Mouse (Mus musculus): Measurements from ENCODE around the gene Erich4. TPM values are rescaled to one million over a fixed set of nuclear protein-coding genes. Genes with fewer than 3 reads are reported as not detected.

The Erich4 gene
- polyA plus RNA-seq, 1 experiment, result not detected

DNA sequence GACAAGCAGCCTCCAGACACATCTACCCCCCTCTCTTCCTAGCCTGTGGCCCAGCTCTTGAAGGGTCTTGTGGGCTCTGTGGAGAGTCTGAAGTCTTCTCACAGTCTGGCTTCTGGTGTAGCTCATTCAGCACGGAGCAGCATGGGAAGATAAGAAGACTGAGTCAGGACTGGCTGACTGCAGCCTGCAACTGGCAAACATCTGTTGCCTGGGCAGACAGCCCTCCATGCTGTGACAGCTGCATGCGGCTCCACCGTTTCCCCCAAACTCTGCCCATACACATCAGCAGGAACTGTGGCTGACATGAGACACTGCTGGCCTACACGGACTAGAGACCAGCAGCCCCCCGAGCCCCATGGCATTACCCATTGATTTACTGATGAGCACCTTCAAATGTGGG lies 9.2 kb upstream of the Erich4 start:
- Histone ChIP-seq H3K36me3 (ENCODE audit: control insufficient read depth, insufficient read depth, low read length) (no peaks in the 10 kb centered on the region), H3K4me1 (replicated peaks; ENCODE audit: control insufficient read depth, insufficient read depth, low read length) (peaks cover 27% of the 10 kb centered on the region), H3K27ac (ENCODE audit: control insufficient read depth, insufficient read depth, low read length) (no peak overlapping the region), H3K4me3 (ENCODE audit: control insufficient read depth, insufficient read depth, low read length) (no peak overlapping the region), H3K27me3 (ENCODE audit: control insufficient read depth, insufficient read depth, low read length) (no peaks in the 10 kb centered on the region)
- no peak for DNase-seq
- WGBS, result 84% methylated on average over 5 of the region's 5 CpGs
- no peak for TF ChIP-seq POLR2A (IDR thresholded peaks at IDR 0.05; ENCODE audit: control insufficient read depth, extremely low read depth, insufficient read depth, low read length, poor library complexity)

DNA sequence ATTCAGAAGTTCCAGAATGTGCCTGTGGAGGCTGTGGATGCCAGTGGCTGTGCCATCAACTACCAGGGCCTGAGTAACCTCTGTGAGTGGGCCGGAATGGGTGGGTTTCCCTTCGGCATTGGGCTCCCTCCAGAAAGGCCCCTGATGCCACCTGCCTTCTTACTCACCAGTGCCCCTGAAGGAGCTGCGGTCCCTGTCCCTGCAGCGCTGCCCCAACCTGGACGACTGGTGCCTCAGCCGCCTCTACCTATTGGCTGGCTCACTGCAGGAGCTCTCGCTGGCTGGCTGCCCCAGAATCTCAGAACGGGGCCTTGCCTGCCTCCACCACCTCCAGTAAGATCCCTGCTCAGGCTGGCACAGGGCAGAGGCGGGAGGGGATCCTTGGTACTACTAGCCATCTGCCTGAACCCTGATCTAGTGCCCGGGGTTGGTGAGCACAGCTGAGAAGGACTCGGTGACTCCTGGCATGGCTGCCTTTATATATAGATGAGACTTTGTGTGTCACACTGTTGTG lies 8.2 kb upstream of the Erich4 start:
- Histone ChIP-seq H3K27ac (ENCODE audit: control insufficient read depth, insufficient read depth, low read length) (no peak overlapping the region), H3K4me3 (ENCODE audit: control insufficient read depth, insufficient read depth, low read length) (no peak overlapping the region), H3K36me3 (ENCODE audit: control insufficient read depth, insufficient read depth, low read length) (no peaks in the 10 kb centered on the region), H3K4me1 (replicated peaks; ENCODE audit: control insufficient read depth, insufficient read depth, low read length) (peaks cover 22% of the 10 kb centered on the region), H3K27me3 (ENCODE audit: control insufficient read depth, insufficient read depth, low read length) (no peaks in the 10 kb centered on the region)
- no peak for TF ChIP-seq CTCF (IDR thresholded peaks at IDR 0.05; ENCODE audit: borderline replicate concordance, control insufficient read depth, extremely low read depth, insufficient read depth, low read length, poor library complexity)
- TF ChIP-seq POLR2A (IDR thresholded peaks at IDR 0.05; ENCODE audit: control insufficient read depth, extremely low read depth, insufficient read depth, low read length, poor library complexity), result no peak
- no peak for DNase-seq
- 98% methylated on average over 11 of the region's 11 CpGs for WGBS

DNA sequence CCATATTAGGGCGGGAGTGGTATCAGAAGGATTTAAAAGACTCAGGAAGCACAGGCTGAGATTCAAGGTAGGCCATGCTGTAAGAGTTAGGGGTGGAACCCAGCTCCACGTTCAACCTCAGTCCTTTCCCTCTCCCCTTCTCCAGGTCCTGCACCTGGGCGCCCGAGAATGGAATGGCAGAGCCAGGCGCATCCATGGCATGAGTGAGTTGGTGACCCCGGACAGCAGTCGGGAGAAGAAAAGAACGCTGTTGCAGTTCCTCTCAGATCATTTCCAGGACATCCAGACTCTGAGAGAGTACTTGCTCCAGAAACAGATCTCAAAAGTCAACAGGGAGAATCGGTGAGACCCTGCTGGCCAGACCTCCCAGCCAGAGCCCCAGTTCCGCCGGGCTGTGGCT lies 5.1 kb upstream of the Erich4 start:
- 95% methylated on average over 11 of the region's 11 CpGs for WGBS
- Histone ChIP-seq H3K27me3 (ENCODE audit: control insufficient read depth, insufficient read depth, low read length) (no peaks in the 10 kb centered on the region), H3K36me3 (ENCODE audit: control insufficient read depth, insufficient read depth, low read length) (no peaks in the 10 kb centered on the region), H3K4me1 (replicated peaks; ENCODE audit: control insufficient read depth, insufficient read depth, low read length) (peaks cover 2% of the 10 kb centered on the region; the same call in 1 of the 2 replicates), H3K4me3 (ENCODE audit: control insufficient read depth, insufficient read depth, low read length) (no peak overlapping the region), H3K27ac (ENCODE audit: control insufficient read depth, insufficient read depth, low read length) (no peak overlapping the region)
- TF ChIP-seq POLR2A (IDR thresholded peaks at IDR 0.05; ENCODE audit: control insufficient read depth, extremely low read depth, insufficient read depth, low read length, poor library complexity) (no peak), CTCF (IDR thresholded peaks at IDR 0.05; ENCODE audit: borderline replicate concordance, control insufficient read depth, extremely low read depth, insufficient read depth, low read length, poor library complexity) (no peak)
- no peak for DNase-seq

DNA sequence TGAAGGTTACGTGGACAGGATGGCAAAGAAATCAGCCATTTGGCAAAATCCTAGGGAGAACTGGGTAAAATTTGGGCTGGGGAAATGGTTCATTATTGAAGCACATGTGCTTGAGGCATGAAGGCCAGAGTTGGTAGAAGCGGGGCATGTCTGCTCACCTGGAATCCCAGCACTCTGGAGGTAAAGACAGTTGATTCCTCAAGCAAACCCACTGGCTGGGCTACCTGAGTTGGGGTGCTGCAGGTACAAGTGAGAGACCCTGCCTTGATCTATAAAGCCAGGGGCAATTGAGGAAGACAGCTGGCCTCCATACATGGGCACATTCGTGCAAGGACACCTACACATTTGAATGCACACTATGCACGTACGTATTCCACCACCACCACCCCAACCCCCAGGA lies 4.4 kb upstream of the Erich4 start:
- 96% methylated on average over 5 of the region's 5 CpGs for WGBS
- no peak overlapping the region for H3K4me3 ChIP-seq (ENCODE audit: control insufficient read depth, insufficient read depth, low read length)
- no peaks in the 10 kb centered on the region for H3K36me3 ChIP-seq (ENCODE audit: control insufficient read depth, insufficient read depth, low read length)
- no peak for TF ChIP-seq CTCF (IDR thresholded peaks at IDR 0.05; ENCODE audit: borderline replicate concordance, control insufficient read depth, extremely low read depth, insufficient read depth, low read length, poor library complexity)
- no peak for TF ChIP-seq POLR2A (IDR thresholded peaks at IDR 0.05; ENCODE audit: control insufficient read depth, extremely low read depth, insufficient read depth, low read length, poor library complexity)
- DNase-seq, result no peak
- peaks cover 2% of the 10 kb centered on the region; the same call in 1 of the 2 replicates for H3K4me1 ChIP-seq (replicated peaks; ENCODE audit: control insufficient read depth, insufficient read depth, low read length)
- H3K27me3 ChIP-seq (ENCODE audit: control insufficient read depth, insufficient read depth, low read length), result no peaks in the 10 kb centered on the region
- no peak overlapping the region for H3K27ac ChIP-seq (ENCODE audit: control insufficient read depth, insufficient read depth, low read length)

DNA sequence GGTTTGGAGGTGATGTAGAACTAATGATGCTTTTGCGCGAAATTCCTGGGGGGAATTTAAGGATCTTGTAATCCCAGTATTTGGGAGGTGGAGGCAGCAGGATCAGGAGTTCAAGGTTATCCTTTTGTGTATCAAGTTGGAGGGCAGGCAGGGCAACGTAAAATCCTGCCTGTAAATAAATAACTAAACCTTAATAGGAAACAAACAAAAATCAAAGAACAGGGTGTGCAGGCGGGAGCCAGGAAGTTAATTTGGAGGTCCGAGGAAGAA lies 4.0 kb upstream of the Erich4 start:
- DNase-seq, result no peak
- 28% methylated on average over 5 of the region's 5 CpGs for WGBS
- Histone ChIP-seq H3K4me3 (ENCODE audit: control insufficient read depth, insufficient read depth, low read length) (peak overlapping the region; percentile 80), H3K27me3 (ENCODE audit: control insufficient read depth, insufficient read depth, low read length) (no peaks in the 10 kb centered on the region), H3K4me1 (replicated peaks; ENCODE audit: control insufficient read depth, insufficient read depth, low read length) (peaks cover 2% of the 10 kb centered on the region; the same call in 1 of the 2 replicates), H3K27ac (ENCODE audit: control insufficient read depth, insufficient read depth, low read length) (no peak overlapping the region), H3K36me3 (ENCODE audit: control insufficient read depth, insufficient read depth, low read length) (no peaks in the 10 kb centered on the region)
- no peak for TF ChIP-seq CTCF (IDR thresholded peaks at IDR 0.05; ENCODE audit: borderline replicate concordance, control insufficient read depth, extremely low read depth, insufficient read depth, low read length, poor library complexity)

DNA sequence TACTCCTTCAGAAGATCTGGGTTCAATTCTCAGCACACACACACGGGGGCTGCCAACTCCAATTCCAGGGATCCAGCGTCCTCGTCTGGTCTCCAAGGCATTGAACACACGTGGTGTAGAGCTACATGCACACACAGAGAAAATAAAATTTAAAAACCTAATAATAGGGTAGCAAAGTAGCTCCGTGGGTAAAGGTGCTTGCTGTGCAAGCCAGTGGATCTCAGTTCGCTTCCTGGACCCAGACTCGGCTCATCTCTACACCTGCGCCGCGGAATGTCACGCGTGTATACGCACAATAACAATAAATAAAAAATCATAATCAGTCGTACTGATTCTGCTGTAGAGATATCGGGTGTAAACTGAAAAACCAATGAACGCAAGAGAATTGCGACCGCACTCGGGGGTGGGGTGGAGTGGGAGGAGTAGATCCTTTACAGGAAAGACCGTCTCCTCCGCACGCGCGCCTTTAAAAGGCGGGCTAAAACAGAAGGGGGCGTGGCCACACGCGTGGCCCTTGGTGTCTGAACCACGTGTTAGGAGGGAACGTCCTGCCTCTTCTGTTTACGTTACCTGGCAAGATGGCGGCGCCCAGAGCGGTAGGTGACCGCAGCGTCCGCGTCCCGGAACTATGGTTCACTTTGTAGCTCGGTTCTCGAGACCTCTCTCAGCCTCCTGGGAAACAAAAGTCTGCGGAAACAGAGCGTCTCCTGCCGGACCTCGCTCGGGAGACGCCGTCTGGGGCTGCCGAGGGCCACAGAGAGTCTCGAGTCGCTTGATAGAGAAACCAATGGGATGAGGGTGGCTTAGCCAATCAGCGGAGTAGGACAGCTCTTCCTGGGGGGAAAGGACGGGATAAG lies 3.4 kb upstream of the Erich4 start, which contains the start of gene Dmac2:
Dmac2 (plus strand) TSS at position 550 of the 857 bp plus-strand sequence.
- H3K36me3 ChIP-seq (ENCODE audit: control insufficient read depth, insufficient read depth, low read length), result no peaks in the 10 kb centered on the region
- TF ChIP-seq CTCF (IDR thresholded peaks at IDR 0.05; ENCODE audit: borderline replicate concordance, control insufficient read depth, extremely low read depth, insufficient read depth, low read length, poor library complexity) (peak; percentile 52; the same call in 1 of the 2 replicates), POLR2A (IDR thresholded peaks at IDR 0.05; ENCODE audit: control insufficient read depth, extremely low read depth, insufficient read depth, low read length, poor library complexity) (peak; percentile 49; the same call in 1 of the 2 replicates)
- H3K4me3 ChIP-seq (ENCODE audit: control insufficient read depth, insufficient read depth, low read length), result peak within 1 kb of the TSS; percentile 80
- H3K4me1 ChIP-seq (replicated peaks; ENCODE audit: control insufficient read depth, insufficient read depth, low read length), result peaks cover 2% of the 10 kb centered on the region; the same call in 1 of the 2 replicates
- peak; percentile 94 for DNase-seq
- no peaks in the 10 kb centered on the region for H3K27me3 ChIP-seq (ENCODE audit: control insufficient read depth, insufficient read depth, low read length)
- WGBS, result 2% methylated on average over 53 of the region's 53 CpGs
- no peak within 1 kb of the TSS for H3K27ac ChIP-seq (ENCODE audit: control insufficient read depth, insufficient read depth, low read length)
